Mouse (Mus musculus) cerebellum, adult 2 months (tissue): Measurements from ENCODE around the gene Pabpn1l.
"Not testable (repeated sequence)": the region's sequence is repeated elsewhere in the genome, so short reads cannot be mapped to it uniquely, and the experiment has no call there.

Source experiments
- CTCF ChIP-seq: fragments of 200-500 bp; IDR thresholded peaks from 2 replicates; pipeline ENCODE4 v1.5.1; 2011; ENCODE audit warnings: low read depth, mild to moderate bottlenecking, control low read depth, low read length, moderate library complexity, borderline replicate concordance; ENCODE audit not compliant: insufficient read depth
- POLR2A ChIP-seq: fragments of 200-500 bp; IDR thresholded peaks from 2 replicates; pipeline ENCODE4 v1.6.1; 2011; ENCODE audit warnings: low read length, control low read depth, borderline replicate concordance; ENCODE audit not compliant: insufficient read depth

DNA sequence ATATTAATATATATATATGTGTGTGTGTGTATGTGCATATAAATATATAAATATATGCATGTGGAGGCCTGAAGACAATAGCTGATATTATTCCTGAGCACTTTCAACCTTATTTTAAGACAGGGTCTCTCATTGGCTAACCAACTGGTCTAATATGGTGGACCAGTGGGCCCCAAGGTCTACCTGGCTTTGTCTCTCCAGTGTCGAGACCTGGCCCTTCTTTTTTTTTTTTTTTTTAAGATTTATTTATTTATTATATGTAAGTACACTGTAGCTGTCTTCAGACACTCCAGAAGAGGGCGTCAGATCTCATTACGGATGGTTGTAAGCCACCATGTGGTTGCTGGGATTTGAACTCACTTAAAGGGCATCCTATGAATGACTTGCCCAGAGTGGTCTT is 9.6 kb upstream of the Pabpn1l start:
- not testable (repeated sequence) for TF ChIP-seq CTCF, POLR2A
